Mouse (Mus musculus) lung, embryonic 14.5 days (tissue): Measurements from ENCODE around the gene Slc30a5. TPM values are rescaled to one million over a fixed set of nuclear protein-coding genes. Genes with fewer than 3 reads are reported as not detected.

Experiments used
- ATAC-seq: fragments of 200-750 bp; cut with Nextera tagmentation; 2 replicates; pipeline ENCODE4 v1.8.0; 2017; ENCODE audit warnings: mild to moderate bottlenecking, moderate TSS enrichment, moderate library complexity; ENCODE audit not compliant: insufficient read depth
- DNase-seq: peaks from one replicate; pipeline ENCODE4 v3.0.0-alpha.2; 2015
- H3K27ac ChIP-seq: fragments of 300-500 bp; sonication (generic); 2 replicates; pipeline ENCODE4 v1.5.1; 2014; ENCODE audit warnings: low read depth, mild to moderate bottlenecking, moderate library complexity
- H3K27me3 ChIP-seq: fragments of 300-500 bp; sonication (generic); 2 replicates; pipeline ENCODE4 v1.6.1; 2014; ENCODE audit warnings: low read length, control low read depth; ENCODE audit not compliant: insufficient read depth
- H3K36me3 ChIP-seq: fragments of 300-500 bp; sonication (generic); 2 replicates; pipeline ENCODE4 v1.6.1; 2014; ENCODE audit warnings: control low read depth; ENCODE audit not compliant: insufficient read depth
- H3K4me1 ChIP-seq: fragments of 300-500 bp; sonication (generic); 2 replicates; pipeline ENCODE4 v1.6.1; 2014; ENCODE audit warnings: antibody characterized with exemption, control low read depth; ENCODE audit not compliant: insufficient read depth
- H3K4me2 ChIP-seq: fragments of 300-500 bp; sonication (generic); 2 replicates; pipeline ENCODE4 v1.6.1; 2014; ENCODE audit warnings: mild to moderate bottlenecking
- H3K4me3 ChIP-seq: fragments of 300-500 bp; sonication (generic); 2 replicates; pipeline ENCODE4 v1.5.1; 2014; ENCODE audit warnings: low read depth, low read length
- H3K9ac ChIP-seq: fragments of 300-500 bp; sonication (generic); 2 replicates; pipeline ENCODE4 v1.6.1; 2014
- H3K9me3 ChIP-seq: fragments of 300-500 bp; sonication (generic); 2 replicates; pipeline ENCODE4 v1.6.1; 2016; ENCODE audit warnings: low read depth, low read length, control low read depth
- CTCF ChIP-seq: IDR thresholded peaks from 2 replicates; pipeline ENCODE4 v1.5.1; 2016; ENCODE audit warnings: antibody characterized with exemption, low read depth
- WGBS: fragments of 180-500 bp; shearing (Covaris S2); extraction: QIAGEN DNeasy Blood & Tissue Kit; methylation state at CpG from one replicate; pipeline ENCODE4 v1.1.7; 2014; 5-methylcytosine and 5-hydroxymethylcytosine counted together
- polyA plus RNA-seq: library from polyadenylated mRNA; unstranded; fragments of >200 nt; fragmentation: Nextera tagmentation; extraction: Ambion mirVana; gene quantifications from 2 replicates; pipeline ENCODE4 v1.2.1, GENCODE M21; 2014

Slc30a5 gene
- polyA plus RNA-seq, 1 experiment from 2014 or later = 64.6 TPM

DNA sequence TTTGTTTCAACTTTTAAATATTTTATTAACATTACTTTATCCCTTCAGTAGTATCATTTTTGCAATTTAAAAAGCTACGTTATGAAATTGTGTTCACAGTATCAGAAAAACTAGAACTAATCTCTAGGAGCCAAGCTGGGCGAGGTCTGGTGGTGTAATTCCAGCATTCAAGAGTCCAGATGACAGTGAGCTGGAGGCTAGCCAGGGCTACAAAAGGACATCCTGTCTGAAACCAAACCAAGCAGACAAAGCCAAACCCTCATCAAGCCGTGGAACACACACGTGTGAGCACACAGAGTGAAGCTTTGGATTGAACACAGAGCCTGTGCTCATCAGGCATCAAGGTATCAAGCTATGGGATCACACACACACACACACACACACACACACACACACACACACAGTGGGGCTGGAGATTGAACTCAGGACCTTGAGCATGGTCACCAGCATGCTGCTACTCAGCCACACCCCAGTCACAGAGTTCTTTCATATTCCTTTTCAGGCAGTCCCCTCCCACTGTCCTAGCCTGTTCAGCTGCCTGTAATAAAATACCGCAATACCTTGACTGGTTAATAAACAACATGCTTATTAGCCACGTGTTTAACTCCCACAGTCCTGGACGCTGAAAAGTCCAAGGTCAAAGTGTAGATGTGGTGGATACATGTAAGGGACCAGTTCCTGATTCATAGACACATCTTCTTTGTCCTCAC is 9.9 kb upstream of the Slc30a5 start:
- H3K4me2 ChIP-seq = no peak overlapping the region
- H3K9me3 ChIP-seq = no peaks in the 10 kb centered on the region; the same call in 1 of the 2 replicates
- H3K4me1 ChIP-seq = no peaks in the 10 kb centered on the region
- DNase-seq (peak; percentile 51), ATAC-seq (no peak)
- H3K36me3 ChIP-seq = no peaks in the 10 kb centered on the region
- H3K4me3 ChIP-seq = no peak overlapping the region
- no peak overlapping the region for H3K9ac ChIP-seq
- no peak for TF ChIP-seq CTCF
- no peaks in the 10 kb centered on the region for H3K27me3 ChIP-seq
- no peak overlapping the region for H3K27ac ChIP-seq
- WGBS = 60% methylated on average over 7 of the region's 7 CpGs

DNA sequence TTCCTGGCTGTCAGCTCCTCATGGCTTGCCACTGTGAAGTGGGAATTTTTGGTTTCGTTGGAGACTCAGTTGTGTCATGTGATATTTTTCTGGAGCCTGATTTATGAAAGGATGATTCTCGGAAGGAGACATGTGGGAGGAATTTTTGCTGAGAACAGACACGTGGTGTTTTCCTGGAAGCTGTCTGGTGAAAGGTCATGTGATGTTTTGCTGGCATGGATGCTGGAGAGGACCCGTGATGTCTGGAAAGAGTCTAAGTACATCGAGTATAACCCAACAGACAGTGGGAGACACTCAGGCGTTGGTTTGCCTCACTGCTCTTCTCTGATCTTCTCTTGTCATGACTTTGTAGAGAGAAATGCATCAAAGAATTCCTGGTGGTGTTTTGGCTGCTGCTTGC is 8.5 kb upstream of the Slc30a5 start:
- Histone ChIP-seq H3K9ac (no peak overlapping the region), H3K27ac (no peak overlapping the region), H3K36me3 (no peaks in the 10 kb centered on the region), H3K9me3 (no peaks in the 10 kb centered on the region; the same call in 1 of the 2 replicates), H3K4me2 (no peak overlapping the region), H3K4me3 (no peak overlapping the region), H3K4me1 (no peaks in the 10 kb centered on the region), H3K27me3 (no peaks in the 10 kb centered on the region)
- no peak for DNase-seq
- no peak for ATAC-seq
- WGBS = 63% methylated on average over 6 of the region's 6 CpGs
- TF ChIP-seq CTCF = no peak

DNA sequence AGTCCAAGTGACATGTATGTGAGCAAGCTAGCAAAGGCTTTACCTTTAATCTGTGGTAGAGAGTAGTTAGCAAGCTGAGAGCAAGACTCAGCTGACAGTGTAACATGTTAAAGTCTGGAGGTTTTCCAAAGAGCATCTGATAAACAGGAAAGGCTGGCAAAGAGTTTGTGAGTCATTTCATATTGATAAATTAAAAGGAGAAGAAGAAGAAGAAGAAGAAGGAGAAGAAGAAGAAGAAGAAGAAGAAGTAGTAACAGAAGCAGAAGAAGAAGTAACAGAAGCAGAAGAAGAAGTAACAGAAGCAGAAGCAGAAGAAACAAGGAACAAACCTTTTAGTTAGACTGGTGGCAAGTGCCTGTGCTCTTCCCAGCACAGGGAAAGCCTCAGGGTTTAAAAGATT is 1.6 kb upstream of the Slc30a5 start:
- H3K36me3 ChIP-seq = no peaks in the 10 kb centered on the region
- DNase-seq = no peak
- H3K4me1 ChIP-seq = peaks cover 5% of the 10 kb centered on the region; the same call in 1 of the 2 replicates
- H3K27ac ChIP-seq = no peak overlapping the region
- H3K4me2 ChIP-seq = no peak overlapping the region
- no peak for TF ChIP-seq CTCF
- no peak overlapping the region for H3K9ac ChIP-seq
- no peak overlapping the region for H3K4me3 ChIP-seq
- no peak for ATAC-seq
- no peaks in the 10 kb centered on the region for H3K9me3 ChIP-seq
- H3K27me3 ChIP-seq = no peaks in the 10 kb centered on the region

DNA sequence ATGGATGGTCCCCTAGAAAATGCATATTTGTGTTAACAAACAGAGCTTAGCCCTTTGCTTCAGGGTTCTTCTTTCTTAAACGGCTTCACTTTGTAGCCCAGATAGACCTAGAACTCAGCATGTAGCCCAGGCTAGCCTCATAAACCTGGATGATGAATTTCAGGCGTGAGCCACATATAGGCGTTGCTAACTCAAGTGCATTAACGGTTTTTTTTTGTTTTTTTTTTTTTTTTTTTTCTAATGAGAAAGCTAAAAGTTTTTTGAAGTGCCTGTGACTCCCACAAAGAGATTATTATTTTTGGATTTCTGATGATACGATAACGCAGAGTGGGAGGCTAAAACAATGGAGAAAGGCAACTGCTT is 394 bp upstream of the Slc30a5 start:
- WGBS = 55% methylated on average over 6 of the region's 6 CpGs
- Histone ChIP-seq H3K9me3 (no peaks in the 10 kb centered on the region), H3K4me2 (peak overlapping the region; percentile 88), H3K27ac (no peak overlapping the region), H3K9ac (no peak overlapping the region), H3K36me3 (no peaks in the 10 kb centered on the region), H3K27me3 (no peaks in the 10 kb centered on the region), H3K4me3 (peak overlapping the region; percentile 96; the same call in 1 of the 2 replicates), H3K4me1 (peaks cover 5% of the 10 kb centered on the region; the same call in 1 of the 2 replicates)
- ATAC-seq (no peak; the same call in 1 of the 2 replicates), DNase-seq (no peak)
- TF ChIP-seq CTCF = no peak

DNA sequence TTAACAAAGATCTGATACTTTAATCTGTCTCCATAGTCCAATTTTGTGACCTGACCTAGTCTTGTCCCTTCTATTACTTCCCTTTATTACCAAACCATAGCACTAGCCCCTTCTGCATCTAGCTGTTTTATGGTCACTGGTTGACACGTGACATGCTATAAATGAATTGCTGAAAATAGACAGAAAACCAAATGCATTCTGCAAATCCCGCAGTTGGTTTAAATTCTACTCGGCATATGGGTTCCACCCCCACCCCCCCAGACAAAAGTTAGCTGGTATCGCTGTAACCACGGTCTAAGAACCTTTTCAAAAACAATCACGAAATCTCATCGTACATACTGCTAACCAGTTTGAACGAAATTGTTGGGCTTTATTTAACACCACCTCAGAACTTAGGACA is 1.0 kb downstream of the Slc30a5 start:
- Histone ChIP-seq H3K27ac (peak overlapping the region; percentile 92), H3K4me1 (peaks cover 5% of the 10 kb centered on the region; the same call in 1 of the 2 replicates), H3K36me3 (peaks cover 11% of the 10 kb centered on the region), H3K27me3 (no peaks in the 10 kb centered on the region), H3K4me3 (peak overlapping the region; percentile 96), H3K9ac (peak overlapping the region; percentile 95), H3K4me2 (peak overlapping the region; percentile 88), H3K9me3 (no peaks in the 10 kb centered on the region)
- TF ChIP-seq CTCF = no peak
- ATAC-seq = no peak
- peak; percentile 9 for DNase-seq
- WGBS = 3% methylated on average over 8 of the region's 8 CpGs

DNA sequence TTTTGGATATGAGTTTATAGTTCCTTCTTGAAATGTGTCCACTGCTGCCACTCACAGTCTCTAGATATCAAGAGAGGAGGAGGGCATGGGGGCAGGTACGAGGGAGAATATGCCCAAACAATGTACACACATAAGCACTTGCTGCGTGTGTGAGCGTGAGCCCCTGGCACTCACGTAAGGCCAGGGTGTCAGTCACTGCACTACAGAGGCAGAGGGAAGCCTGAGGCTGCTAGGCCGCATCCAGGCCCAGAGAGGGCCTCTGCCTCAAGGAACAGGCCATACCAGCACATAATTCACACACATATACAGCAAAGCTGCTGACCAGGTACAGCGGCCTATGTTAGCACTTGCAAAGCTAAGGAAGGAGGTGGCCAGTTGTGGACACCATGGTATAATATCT is 2.1 kb downstream of the Slc30a5 start:
- Histone ChIP-seq H3K36me3 (peaks cover 18% of the 10 kb centered on the region), H3K27ac (no peak overlapping the region), H3K9ac (no peak overlapping the region), H3K9me3 (no peaks in the 10 kb centered on the region), H3K4me3 (peak overlapping the region; percentile 96; the same call in 1 of the 2 replicates), H3K4me1 (peaks cover 5% of the 10 kb centered on the region; the same call in 1 of the 2 replicates), H3K4me2 (peak overlapping the region; percentile 88), H3K27me3 (no peaks in the 10 kb centered on the region)
- DNase-seq (no peak), ATAC-seq (no peak)
- WGBS = 82% methylated on average over 6 of the region's 6 CpGs
- TF ChIP-seq CTCF = no peak

DNA sequence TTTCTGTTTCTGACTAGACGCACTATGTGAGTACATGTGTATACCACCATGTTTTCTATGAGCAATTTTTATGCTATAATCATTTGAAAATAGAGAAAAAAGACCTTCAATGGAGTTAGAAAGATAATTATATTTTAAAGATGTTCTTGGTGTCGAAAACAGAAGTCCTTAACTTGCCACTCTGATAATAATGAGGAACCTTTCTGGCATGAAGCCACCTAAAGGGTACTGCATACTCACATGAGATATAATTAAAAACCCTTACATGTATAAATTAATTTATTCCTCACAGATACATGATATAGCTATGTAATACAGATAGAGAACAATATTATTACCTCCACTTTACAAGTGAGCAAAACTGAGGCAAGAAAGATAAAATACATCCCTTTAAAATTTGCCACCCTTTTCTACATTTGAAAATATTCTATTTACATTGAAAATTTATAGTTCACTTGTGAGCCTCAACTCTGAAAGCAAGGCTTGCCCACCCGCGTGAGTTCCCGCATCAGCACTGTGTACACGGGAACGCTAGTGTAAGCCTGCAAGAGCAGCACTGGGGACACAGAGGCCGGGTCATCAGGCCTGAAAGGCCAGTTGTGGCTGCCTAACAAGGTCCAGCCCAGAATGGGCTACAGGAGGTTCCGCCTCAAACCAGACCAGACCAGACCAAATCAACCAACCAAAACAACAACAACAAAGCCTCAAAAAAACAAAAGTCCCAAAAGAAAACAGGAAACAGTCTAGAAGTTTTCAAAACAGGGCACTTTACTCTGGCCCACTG is 7.4 kb downstream of the Slc30a5 start:
- Histone ChIP-seq H3K9me3 (no peaks in the 10 kb centered on the region), H3K36me3 (peaks cover 59% of the 10 kb centered on the region), H3K4me3 (no peak overlapping the region), H3K9ac (no peak overlapping the region), H3K27ac (no peak overlapping the region), H3K4me1 (no peaks in the 10 kb centered on the region), H3K27me3 (no peaks in the 10 kb centered on the region), H3K4me2 (no peak overlapping the region)
- no peak for DNase-seq
- ATAC-seq = no peak
- no peak for TF ChIP-seq CTCF
- WGBS = 90% methylated on average over 9 of the region's 9 CpGs
